Mouse (Mus musculus) left cerebral cortex, adult 11 months (tissue): ENCODE measurements around the gene Olfr657.

ENCODE experiments used
- DNase-seq: peaks from one replicate; pipeline ENCODE4 v3.0.0; 2022; ENCODE audit warnings: low spot score

Gene Olfr657

GRCm38 (mm10) chr7:104624494-104624893 is at the start of gene Olfr657:
Gene Olfr657 (plus strand): TSS chr7:104624794.
- DNase-seq = no peak

- DNase-seq = no peak
Observed at GRCm38 (mm10) chr7:104577014-104577413, 47.6 kb upstream of the Olfr657 start, which contains the start of gene Olfr653. Gene Olfr653 (plus strand): TSS chr7:104577314.

GRCm38 (mm10) chr7:104580846-104581245 is 43.7 kb upstream of the Olfr657 start:
- no peak for DNase-seq

DNA sequence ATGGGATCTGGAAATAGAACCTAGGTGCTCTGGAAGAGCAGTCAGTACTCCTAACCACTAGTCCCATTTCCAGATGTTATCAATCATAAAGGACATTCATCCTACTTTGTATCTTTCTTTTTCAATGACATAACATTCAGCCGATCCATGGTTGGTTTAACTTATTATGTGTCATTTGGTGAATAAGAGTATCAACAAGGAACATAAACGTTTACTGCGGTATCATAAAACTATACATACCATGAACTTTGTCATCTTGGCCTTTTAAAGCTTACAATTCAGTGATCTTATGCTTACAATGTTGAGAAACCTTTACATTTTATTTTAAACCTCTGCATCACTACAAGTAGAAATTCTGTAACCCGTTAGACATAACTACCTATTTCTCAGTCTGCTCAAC is 43.2 kb upstream of the Olfr657 start:
- DNase-seq = no peak

GRCm38 (mm10) chr7:104586725-104587124 is 37.9 kb upstream of the Olfr657 start, which contains the start of gene Olfr654:
Gene Olfr654 (plus strand): TSS chr7:104587025.
- DNase-seq = no peak

- DNase-seq = no peak
Observed at GRCm38 (mm10) chr7:104588274-104588673, 36.3 kb upstream of the Olfr657 start.

GRCm38 (mm10) chr7:104601679-104602078 is 22.9 kb upstream of the Olfr657 start, which contains the start of gene Olfr655:
Gene Olfr655 (minus strand): TSS chr7:104601779.
- no peak for DNase-seq

DNA sequence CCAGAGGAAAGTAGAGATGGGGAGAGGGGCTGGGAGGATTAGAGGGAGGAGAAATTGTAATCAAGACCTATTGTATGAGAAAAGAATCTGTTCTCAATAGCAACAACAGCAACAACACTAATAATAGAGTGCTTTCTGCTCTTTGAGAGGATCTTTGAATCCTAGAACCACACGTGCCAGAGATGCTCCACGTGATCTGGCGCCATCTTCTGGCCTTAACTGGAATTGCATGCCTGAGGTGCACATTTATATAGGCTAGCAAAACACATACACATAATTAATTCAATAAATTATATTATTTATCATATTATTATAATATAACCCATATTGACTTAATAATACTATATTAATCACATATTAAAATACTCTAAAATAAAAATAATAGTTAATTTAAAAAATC is 21.4 kb upstream of the Olfr657 start:
- DNase-seq = no peak

- DNase-seq = no peak
Observed at GRCm38 (mm10) chr7:104604727-104605126, 19.9 kb upstream of the Olfr657 start.

DNA sequence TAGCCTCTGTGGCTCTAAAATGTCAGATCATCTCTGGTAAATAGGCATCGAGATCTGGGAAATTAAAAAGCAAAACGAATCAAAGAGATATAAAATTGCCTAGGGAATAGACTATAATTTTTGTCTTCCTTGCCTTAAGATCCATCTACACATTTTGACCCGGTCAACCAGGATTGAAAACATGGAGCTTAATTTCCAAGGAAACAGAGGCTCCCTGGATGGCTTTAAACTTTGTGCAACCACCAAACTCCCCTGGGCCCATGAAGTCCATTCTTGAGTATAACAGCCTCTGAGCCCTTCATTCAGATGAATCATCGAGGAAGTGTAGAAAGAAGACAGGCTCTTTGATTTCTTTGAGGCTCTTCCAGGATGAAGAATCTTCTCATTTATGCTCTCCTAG is 10.9 kb upstream of the Olfr657 start, which contains the start of gene Olfr656:
Gene Olfr656, plus strand, starts transcription at position 301 of the 400 bp plus-strand sequence.
- DNase-seq = no peak

GRCm38 (mm10) chr7:104646841-104647482 is 22.4 kb downstream of the Olfr657 start, which contains the start of gene Olfr658:
Gene Olfr658 (minus strand): TSS chr7:104647305.
- DNase-seq = peak; percentile 4

DNA sequence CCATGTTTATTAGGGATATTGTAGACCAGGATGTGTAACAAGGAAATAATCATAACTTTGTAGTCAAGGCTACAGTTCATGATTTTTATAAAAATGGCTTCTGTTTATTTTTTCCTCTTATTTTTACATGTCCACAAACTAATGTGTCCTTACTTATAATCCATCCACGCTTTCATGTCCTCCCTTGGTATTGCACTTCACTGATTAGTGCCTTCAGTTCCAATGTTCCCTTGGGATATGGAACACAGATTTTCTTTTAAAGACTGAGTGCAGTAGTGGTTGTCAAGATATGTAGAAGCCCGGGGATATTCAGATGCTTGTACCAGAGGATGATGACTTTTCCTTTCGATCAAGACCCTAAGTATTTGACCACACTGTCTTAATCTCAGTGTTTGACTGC is 41.9 kb downstream of the Olfr657 start, which contains the start of gene Olfr659:
Gene Olfr659, plus strand, starts transcription at position 301 of the 400 bp plus-strand sequence.
- DNase-seq = no peak

DNA sequence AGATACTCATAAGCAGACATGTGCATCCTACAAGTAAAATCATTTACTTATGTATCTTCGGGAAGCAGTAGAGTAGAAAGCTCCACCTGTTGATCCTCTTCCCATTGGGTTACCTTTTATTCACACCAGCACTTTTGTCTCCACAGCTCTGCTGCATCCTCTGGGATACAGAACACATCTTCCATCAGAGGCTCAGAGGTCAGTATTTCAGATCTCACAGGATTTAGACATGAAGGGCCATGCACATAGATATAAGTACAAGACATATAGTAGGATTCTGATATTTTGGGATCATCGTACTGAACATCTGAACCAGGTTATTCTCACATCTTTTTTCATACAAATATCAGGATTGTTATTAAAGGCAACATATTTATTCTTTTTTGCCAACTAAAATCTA is 61.6 kb downstream of the Olfr657 start, which contains the start of gene Olfr661:
Gene Olfr661, plus strand, starts transcription at position 301 of the 400 bp plus-strand sequence.
- no peak for DNase-seq
